Mouse (Mus musculus) urinary bladder, postnatal 14 days (tissue): Measurements from ENCODE around the gene Cse1l.

Experiments used
- DNase-seq: peaks from one replicate; pipeline ENCODE4 v3.0.0; 2021; ENCODE audit warnings: low spot score

Cse1l gene

DNA sequence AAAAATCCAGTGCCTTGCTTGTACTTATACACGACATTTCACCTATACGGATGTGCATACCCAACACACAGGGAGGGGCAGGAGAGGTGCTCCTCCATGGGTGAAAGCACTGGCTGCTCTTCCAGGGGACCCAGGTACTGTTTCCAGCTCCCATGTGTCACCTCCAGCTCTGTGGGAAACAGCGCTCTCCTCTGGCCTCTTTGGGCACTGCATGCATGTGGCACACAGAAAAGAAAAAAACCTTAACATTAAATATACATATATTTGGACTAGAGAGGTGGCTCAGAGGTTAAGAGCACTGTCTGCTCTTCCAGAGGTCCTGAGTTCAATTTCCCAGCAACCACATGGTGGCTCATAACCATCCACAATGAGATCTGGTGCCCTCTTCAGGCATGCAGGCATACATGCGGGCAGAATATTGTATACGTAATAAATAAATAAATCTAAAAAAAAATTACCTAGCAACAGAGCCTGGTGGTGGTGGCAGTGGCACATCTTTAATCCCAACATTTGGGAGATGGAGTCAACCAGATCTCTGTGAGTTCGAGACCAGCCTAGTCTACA, 2.0 kb upstream of the Cse1l start:
- no peak for DNase-seq

GRCm38 (mm10) chr2:166906523-166907182, 813 bp downstream of the Cse1l start:
- no peak for DNase-seq

- no peak for DNase-seq
Measured at GRCm38 (mm10) chr2:166909729-166910128, 3.9 kb downstream of the Cse1l start.

- DNase-seq, result no peak
Measured at GRCm38 (mm10) chr2:166910536-166910935, 4.7 kb downstream of the Cse1l start.

DNA sequence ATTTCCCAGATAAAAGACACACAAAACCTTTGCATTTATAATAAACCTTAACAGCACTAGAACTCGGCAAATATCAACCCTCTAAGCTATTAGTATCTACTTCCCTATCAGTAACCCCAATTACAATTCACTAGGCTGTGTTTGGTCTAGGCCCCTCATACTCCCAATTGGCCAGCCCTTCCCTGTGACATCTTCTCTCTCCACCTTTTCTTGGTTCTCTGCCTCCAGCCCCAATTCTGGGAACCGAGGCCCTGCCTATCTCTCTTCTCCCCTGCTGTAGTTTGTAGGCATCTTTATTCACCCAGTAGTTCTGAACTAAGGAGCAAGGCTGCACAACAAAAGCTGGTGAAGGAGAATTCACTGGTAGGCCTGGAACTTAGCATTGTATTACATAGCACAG, 18.1 kb downstream of the Cse1l start:
- DNase-seq, result no peak

- DNase-seq, result no peak
Measured at GRCm38 (mm10) chr2:166933943-166934342, 28.1 kb downstream of the Cse1l start.

- no peak for DNase-seq
Measured at GRCm38 (mm10) chr2:166934416-166934815, 28.6 kb downstream of the Cse1l start.

GRCm38 (mm10) chr2:166935582-166935981, 29.7 kb downstream of the Cse1l start:
- no peak for DNase-seq

- no peak for DNase-seq
Measured at GRCm38 (mm10) chr2:166936166-166936565, 30.3 kb downstream of the Cse1l start.

DNA sequence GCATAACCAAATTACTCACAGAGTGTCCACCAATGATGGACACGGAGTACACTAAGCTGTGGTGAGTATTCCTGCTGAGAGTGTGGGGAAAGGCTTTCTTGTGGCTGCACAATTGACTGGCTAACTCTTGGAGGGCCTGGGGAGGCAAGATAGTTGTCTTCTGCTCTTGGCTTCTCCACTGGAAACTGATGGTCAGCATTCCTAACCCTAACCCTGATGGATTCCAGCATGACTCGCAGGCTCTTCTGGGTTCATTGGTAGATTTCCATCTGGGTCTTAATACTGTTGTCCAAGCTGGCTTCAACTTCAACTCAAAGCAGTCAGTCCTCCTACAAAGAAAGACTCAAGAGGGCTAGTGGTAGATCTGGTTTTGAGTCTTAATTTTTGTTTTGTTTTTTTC, 37.3 kb downstream of the Cse1l start:
- no peak for DNase-seq

DNA sequence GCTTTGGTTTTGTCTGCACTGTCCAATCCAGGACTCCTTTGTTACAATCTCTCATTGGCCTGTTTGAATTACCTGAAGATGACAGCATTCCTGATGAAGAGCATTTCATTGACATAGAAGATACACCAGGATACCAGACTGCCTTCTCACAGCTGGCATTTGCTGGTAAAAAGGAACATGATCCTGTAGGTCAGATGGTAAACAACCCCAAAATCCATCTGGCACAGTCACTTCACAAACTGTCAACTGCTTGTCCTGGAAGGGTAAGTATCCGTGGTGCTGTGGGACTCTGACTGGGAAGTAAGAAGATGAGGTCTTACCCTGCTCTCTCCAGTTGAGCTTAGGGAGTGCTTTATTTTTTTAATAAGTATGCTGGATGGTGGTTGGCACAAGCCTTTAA, 38.5 kb downstream of the Cse1l start:
- no peak for DNase-seq

DNA sequence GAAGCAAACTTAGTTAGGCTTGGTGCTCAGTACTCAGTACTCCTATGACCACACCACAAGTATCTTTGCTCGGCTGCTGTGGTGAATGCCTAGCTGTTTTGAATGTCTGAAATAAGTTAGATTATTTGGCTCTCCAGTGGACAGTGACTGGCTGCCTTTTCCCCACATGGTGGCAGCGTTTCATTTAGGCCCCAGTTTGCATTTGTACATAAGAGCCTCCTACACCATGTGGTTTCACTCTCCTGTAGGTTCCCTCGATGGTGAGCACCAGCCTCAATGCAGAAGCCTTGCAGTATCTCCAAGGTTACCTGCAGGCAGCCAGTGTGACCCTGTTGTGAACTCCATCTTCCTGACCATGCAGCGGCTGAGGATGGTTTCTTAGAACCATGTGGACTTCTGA, 39.6 kb downstream of the Cse1l start:
- no peak for DNase-seq

DNA sequence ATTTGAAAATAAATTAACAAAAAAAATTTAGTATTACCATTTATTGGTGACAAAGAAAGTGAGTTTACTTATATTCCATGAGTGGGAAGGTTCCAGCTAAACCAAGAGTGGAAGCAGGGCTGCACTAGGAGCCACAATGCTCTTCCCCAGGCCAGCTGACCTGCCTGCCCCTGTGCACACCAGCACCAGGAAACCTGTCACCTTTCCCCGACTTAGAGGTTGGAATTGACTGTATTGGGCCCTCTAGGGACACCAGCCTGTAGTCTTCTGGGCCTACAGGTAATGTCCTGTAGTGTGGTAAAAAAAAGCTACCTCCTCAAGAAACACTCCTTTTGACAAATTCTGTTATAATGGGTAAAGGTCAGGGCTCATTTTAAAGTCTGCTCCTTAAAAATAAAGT, 42.4 kb downstream of the Cse1l start:
- DNase-seq, result no peak

GRCm38 (mm10) chr2:166948936-166949335, 43.1 kb downstream of the Cse1l start:
- DNase-seq, result no peak

DNA sequence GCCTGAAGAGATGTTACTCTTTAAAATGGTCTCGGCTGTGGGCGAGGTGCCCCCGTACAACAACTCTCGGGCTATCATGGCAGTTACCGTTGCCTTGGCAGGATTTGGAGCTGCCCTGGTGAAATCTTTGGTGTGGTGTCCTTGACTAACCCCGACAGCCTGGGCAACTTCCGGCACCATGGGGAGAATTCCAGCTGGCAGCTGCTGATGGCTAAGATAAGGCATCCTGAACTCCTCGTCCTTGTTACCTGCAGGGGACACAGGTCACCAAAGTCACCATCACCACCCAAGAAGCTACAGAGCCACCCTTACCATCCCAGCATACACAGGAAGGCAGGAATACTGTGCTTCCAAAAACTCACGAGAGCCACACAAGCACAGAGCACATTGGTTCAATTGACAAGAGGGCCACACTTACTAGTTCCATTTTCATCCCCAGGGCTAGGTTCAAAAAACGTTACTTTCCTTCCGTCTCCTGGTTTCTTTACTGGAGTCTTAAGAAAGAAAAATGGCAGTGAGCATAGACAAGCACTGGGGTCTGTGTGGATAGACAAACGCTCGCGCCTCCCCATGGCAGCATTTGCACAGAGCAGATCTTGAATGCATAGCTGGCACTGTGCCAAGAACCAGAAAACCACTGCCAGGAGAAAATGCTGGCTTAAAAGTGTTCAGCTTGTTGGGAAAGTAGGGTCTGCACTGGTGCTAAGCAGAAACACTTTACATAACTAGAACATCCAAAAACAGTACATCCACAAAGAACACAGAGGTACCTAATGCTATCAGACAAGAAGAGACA, 45.2 kb downstream of the Cse1l start:
- DNase-seq, result no peak

DNA sequence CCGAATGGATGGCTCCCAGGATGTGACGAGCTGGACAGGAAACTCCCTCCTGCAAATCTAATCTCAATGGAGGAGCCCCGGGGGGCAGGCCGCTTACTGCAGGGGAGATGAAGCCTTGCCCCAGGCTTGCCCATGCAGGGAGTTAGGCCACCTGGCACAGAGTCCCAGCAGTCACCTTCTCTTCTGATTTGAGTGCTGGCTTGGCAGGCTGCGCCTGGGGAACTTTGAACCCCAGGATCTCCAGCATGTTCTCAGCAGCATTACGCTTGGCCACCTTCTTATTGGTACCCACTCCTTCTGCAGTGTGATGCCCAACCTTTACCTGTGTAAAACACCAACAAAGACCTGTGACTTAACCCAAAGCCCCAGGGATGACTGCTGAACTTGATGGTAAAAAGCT, 46.3 kb downstream of the Cse1l start:
- no peak for DNase-seq

DNA sequence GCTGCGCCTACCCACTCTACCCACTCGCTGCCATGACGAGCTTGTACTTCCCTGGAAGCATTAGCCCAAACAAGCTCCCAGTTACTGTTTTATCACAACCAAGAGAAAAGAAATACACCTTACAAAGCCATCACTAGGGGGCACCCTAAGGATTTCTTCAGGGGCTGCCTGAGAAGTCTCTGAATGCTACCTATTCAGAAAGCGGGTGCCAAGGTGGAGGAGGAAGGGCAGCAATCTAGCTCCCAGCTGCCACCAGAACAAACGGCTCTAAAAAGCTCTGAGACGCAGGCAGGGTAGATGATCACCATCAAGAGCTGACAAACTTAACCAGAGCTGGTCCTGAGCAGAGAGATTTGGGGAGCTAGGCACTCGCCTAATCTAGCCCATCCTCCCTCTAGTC, 51.0 kb downstream of the Cse1l start:
- DNase-seq, result peak; percentile 54

DNA sequence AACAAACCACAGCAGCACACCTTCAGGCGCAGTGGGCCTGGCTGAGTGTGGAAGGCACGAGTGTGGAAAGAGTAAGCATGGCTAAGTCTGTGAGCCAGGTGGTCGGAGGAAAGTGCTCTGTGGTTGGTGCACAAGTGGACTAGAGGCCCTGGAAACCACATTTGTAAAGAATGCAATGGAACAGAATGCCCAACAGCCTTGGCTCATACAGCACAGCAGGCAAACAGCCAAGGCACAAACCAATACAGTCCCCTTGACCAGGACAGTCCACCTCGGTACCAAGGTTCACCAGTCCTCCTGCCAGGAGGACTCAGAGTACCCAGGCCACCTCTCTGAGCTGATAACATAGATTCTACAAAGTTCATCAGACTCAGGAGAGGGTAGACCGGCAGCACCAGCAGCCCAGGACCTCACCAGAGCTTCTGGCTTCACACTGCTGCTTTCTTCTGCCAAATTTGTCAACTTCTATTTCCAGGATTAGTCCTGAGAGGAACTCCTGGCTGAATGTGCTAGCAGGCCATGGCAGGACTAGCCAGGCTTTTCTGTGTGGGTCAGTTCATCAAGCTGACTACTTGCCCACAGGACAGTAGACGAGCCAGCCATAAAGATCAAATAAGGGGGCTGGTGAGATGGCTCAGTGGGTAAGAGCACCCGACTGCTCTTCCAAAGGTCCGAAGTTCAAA, 54.9 kb downstream of the Cse1l start:
- DNase-seq, result no peak

DNA sequence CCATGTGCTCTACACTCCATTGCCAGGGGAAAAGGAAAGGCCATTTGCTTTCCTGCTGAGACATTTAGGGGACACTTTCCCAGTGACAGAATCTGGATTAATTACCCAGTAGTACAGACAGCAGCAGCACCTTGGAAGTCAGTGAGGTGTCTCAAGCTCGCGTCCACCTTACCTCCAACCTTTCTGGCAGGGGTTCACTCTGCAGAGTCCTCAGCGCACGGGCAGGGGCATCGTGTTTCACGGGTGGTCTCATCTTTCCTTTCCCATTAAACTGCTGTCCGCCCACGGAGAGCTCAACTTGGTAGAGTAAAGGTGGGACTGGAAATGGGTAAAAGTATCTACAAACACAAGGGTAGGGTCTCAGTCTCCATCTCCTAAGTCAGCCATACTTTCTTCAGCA, 57.4 kb downstream of the Cse1l start:
- no peak for DNase-seq

DNA sequence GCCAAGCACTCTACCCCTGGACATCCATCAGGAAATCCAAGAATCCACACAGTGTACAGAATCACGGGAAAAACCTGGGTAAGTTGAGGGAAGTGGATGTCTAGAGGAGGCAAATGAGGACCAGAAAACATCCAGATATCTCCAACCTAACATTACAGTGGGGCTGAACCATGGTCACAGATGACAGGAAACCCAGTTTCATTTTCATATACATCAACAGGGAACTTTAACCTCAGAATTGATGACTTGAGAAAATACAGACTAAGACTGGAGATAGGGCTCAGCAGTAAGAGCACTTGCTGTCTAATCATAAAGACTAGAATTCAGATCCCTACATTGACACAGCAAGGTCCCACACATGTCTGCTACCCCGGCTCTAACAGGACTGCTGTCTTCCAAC, 58.9 kb downstream of the Cse1l start:
- no peak for DNase-seq

- DNase-seq, result no peak
Measured at GRCm38 (mm10) chr2:166973153-166973552, 67.3 kb downstream of the Cse1l start.

DNA sequence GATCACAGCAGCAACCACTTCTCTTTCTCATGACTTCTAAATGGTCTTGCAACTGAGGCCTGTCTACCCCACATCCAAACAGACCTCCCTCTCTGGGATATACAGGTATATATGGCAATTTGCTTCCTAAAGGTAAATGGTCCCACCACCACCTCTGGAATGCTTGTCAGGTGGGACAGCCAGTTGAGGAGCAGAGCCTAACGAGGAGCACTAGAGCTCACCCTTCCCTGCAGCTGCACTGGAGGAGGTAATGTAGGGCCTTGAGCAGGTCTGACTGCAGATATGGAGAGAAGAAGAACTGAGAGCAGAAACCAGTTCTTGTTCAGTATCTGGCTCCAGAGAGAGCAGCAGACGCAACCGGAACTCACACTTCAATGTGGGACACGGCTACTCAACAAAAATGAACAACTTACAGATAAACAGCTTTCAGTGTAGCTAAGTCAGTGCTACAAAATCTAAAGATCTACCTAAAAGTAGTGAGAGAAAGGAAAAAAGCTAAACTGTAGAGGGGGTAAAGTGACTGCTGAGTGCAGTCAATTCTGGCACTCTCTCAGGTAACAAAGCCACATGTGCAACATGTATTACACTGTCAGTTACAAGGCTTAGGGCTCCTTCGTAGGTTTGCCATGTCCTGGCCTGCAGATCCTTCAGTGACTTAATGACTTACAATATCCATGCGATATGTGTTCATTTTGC, 68.5 kb downstream of the Cse1l start:
- no peak for DNase-seq
